Mouse (Mus musculus) kidney, adult 2 months (tissue): ENCODE results near the gene Hist1h2an.

Experiments
- CTCF ChIP-seq: fragments of 200-500 bp; conservative IDR thresholded peaks from 2 replicates; pipeline ENCODE4 v1.5.1; 2011; ENCODE audit warnings: low read depth, mild to moderate bottlenecking, control low read depth, low read length, moderate library complexity, mixed read lengths; ENCODE audit not compliant: insufficient read depth, insufficient read length
- POLR2A ChIP-seq: fragments of 200-500 bp; IDR thresholded peaks from one replicate; pipeline ENCODE4 v1.6.1; 2011; ENCODE audit warnings: low read depth, low read length, control low read depth

DNA sequence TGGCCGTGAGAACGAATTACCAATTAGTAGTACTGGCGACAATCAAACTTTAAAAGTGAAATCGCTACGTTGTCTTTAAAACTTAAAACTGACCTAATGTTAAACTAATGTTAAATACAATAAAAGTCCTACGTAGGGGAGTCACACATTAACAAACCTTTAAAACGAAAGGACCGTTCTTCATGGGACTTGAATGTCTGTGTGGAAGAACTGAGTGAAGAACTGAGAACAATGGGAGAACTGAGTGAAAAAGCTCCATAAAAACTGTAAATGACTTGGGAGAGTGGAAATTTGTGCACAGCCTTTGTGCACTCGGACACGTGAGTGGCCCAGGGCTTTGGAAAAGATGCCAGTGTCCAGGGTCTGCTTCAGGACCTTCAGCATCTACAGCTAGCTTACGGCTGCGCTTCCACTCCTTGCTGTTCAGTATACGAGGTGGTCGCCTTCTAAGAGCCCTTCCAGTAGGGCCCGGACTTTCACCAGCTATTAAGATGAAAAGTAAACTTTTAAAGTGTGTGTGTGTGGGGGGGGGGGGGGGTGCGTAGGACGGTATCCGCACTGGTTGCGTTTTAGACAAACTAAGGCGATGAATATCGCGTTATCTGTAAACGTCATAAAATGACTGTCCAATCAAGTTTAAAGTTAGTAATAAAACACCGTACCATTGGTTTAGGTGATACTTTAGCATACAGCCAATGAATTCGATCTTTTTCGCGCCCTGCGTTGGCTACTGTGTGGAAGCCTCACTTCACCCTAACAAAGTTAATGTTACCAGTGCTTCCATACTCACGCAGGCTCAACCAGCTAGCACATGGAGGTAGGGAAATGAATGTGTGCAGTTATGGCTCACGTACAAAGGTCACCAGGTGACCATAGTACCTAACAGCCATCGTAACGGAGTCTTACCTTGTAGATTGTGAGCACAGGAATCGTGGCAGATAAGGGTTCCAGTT, 7.9 kb downstream of the Hist1h2an start:
- TF ChIP-seq CTCF (no peak), POLR2A (no peak)
